Mouse (Mus musculus) hindlimb bud, embryonic 11.5 days (tissue): ENCODE measurements at regions not wholly inside any gene's neighbourhood (a gene's known extent, or its start where the extent isn't known, plus 50 kb on each side); places are given as distances from the start of the nearest gene placed in this dataset.
A peak's percentile ranks its signal among the peaks of the same experiment; 100 is the strongest.

ENCODE experiments used
- DNase-seq: peaks from one replicate; pipeline ENCODE4 v3.0.0-alpha.2; 2012; ENCODE audit warnings: low read depth, low spot score; ENCODE audit errors: extremely low spot score

DNA sequence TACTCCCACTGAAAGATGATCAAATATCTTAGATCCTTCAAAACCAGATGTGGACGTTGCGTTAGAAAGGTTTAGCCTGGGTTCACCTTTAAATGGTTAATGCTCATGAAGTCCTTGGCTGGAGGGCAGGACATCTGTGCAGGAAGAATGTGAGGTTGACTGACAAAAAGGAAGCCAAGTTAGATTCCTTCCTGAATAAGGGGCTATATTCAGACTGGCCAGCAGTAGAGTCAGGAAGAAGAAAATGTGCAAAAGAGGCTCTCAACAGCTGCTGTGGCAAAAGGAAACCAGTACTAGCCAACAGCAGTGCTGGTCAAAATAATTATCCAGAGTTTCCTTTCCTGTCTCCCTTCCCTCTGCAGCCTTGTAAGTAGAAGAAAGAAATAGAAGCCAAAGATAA, 582.0 kb upstream of the Marcks start:
- DNase-seq, result no peak

- DNase-seq, result no peak
Observed at GRCm38 (mm10) chr10:37716946-37717345, 578.2 kb upstream of the Marcks start.

GRCm38 (mm10) chr10:37711459-37711858, 572.7 kb upstream of the Marcks start:
- DNase-seq, result no peak

DNA sequence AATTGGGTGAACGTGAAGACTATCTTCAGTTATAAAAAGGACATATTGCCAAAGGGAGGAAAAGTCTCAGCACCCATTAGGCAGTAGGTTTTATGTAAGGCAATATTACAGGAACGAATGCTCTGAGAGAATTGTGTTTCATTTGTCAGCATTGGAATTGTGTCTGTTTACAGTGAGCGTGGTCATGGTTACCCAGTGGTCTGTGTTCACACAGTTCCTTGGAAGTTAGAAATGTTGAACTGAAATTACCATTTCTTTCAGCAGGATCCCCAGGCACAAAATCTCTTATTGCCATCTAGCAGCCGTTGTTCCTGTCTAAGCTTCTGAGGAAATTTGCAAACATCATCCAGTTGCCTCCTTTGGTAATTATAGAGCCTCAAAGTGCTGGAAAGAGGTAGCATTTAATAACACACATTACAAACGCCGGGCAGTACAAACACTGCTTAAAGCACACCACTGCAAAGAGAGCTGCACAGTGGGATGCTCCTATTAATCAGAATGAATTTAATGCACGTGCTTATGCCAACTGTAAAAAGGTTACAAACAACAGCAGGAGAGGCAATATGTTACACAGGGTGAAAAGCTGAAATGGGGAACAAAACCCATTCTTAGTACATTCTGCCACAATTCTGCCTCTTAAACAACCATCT, 555.4 kb upstream of the Marcks start:
- no peak for DNase-seq

GRCm38 (mm10) chr10:37692851-37693250, 554.1 kb upstream of the Marcks start:
- DNase-seq, result no peak

GRCm38 (mm10) chr10:37691939-37692338, 553.2 kb upstream of the Marcks start:
- no peak for DNase-seq

DNA sequence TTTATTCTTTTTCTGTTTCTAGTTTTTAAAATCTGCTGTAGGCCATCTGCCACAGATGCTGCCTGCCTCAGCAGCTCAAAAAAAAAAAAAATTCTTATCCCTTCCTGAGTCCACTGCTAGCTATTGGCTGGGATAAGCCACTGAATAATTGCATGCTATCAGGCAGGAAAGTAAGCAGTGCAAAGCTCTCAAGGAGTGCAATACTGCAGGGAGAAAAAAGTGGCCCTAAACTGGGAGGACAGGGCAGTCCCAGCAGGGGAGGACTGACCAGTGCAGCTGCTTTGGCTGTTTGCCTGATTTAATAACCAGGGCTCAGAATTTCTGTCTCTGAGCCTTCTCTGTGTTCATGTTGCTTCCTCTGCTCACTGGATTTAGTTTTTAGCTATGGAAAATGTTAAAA, 544.4 kb upstream of the Marcks start:
- DNase-seq, result no peak

DNA sequence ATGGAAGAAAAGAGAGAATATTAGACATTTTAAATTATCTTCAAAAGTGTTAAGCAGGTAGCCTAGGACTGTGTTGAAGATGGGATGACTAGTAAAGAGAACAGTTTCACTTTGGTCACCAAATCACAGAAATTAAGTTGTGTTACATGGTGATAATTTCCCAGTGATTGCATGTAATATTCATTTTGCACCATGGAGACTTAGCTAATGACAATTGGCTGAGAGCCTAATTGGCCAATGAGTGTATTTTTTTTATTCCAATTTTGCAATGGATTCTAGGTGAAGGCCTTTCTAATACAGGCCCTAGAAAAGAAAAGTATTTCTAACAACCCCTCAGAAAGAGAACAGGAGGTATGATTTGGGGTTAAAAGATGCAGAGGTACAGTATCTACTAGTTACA, 541.9 kb upstream of the Marcks start:
- DNase-seq, result no peak

DNA sequence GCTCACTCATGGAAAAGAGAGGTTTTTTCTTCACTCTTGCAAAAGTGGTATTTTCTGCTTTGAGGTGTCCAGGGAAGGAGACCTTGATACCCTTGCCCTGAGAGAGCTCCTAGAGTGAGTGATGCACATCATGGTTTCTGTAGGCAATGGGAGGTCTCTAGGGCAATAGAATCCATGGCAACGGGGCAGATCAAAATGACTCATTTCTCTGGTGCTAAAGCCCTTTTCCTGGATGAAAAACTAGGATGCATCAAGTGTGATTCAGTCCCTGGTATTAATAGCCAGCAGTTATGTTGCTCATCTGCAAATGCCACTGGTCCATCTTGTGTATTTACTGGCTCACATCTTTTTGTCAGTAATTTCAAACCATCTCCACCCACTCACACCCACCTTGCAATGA, 539.1 kb upstream of the Marcks start:
- DNase-seq, result no peak

DNA sequence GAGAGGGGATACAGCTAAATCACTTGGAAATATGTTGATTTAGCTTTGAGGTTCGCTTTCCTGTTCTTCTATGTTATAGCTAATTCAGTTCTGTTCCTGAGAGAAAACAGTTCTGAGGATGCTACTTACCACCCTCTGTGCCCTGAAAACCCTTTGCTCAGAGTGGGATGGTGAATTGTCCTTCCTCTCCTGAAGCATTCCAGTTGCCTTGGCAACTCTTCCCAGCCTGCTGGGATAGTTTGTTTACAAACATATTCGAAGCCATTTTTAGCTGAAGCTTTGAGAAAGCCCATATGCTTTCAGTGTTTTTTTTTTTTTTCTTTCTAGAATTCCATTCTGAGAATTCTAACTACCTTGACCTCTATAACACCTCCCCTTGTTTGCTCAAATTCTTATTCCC, 530.1 kb upstream of the Marcks start:
- DNase-seq, result no peak

DNA sequence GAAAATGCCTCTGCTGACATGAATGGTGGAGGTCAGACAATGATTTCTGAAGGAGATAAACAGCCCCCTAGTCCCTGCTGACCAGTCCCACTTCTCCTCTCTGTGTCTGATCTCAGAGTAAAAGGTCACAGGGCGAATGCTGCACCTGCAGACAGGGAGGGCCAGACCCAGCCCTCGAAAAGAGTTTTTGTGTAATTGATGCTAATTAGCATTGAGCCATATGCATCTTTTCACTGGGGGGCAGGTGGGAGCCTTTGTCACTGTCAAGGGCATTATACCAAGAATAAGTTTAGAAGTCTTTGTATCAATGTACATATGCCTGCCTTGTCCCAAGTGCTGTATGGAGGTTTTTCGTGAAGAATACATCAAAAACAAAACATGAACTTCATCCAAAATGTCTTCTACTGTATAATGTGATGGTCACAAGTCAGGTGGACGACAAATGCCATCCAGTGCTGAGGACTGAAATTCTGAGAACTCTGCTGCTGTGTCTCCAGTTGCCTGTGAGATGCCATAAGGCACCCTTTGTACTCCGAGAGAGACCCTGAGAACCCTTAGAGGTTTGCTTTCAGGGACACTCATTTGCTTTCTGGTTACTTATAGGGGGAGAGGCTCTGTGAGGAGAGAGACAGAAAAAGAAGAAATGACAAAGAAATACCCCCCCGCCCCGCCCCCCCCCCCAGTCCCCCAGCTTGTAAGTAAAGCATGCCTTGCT, 528.5 kb upstream of the Marcks start:
- DNase-seq, result no peak

DNA sequence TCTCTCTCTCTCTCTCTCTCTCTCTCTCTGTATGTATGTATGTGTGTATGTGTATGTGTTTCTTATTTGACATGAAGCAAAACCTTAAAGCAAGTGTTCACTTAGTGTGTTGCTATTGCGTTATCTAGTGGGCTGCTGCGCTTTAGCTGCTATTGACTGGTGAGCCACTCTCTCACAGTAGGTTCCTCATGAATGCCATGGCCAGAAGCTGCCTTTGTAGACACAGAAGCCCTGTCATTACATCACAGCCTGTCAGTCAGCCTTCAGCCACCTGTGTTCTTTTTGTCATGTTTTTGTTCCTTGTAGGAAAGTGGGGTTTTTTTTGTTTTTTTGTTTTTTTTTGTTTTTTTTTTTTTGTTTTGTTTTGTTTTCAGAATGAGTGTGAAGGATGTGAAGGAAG, 527.8 kb upstream of the Marcks start:
- DNase-seq, result no peak

- DNase-seq, result peak; percentile 58
Observed at GRCm38 (mm10) chr10:37637001-37637562, 498.4 kb upstream of the Marcks start.

GRCm38 (mm10) chr10:37636421-37636820, 497.7 kb upstream of the Marcks start:
- peak; percentile 62 for DNase-seq

GRCm38 (mm10) chr10:37630403-37630802, 491.7 kb upstream of the Marcks start:
- no peak for DNase-seq

DNA sequence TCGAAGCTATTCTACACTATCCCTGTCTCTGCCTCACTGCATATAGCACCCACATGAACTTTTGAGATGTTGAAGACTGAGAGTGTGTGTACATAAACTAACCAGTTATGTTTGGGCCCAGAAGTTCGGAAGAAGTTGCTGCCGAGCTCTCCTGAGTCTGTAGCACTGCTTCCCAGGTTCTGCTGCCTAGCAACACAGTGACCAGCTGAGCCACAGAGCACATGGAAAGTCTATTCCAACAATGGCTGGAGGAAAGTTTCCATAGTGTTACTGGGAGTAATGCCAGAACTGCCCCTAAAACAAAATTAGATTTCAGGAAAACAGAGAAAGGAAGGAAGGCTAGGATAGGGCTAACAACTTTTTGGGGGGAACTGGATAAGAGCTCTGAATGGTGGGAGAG, 489.2 kb upstream of the Marcks start:
- no peak for DNase-seq

DNA sequence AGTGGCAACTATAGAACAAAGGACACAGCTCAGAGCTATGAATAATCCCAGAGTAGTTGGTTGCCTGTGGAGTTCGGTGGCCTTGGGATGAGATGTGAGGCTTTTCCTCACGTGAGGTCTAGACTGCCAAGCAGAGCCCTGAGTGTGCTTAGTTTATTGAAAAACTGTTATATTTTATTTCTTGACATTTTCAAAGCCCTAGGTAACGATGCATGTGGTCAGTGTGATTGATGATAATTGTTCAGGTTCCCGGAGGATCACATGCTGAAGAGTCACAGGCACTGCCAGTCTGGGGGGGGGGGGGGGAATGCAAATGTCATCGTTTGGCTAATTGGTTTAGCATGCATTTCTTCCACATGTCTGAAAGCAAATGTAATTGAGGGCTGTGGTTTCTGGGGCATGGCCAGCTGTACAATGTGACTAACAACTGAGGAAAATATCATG, 488.1 kb upstream of the Marcks start:
- no peak for DNase-seq

GRCm38 (mm10) chr10:37625972-37626757, 487.4 kb upstream of the Marcks start:
- no peak for DNase-seq

- no peak for DNase-seq
Observed at GRCm38 (mm10) chr10:37623041-37623440, 484.3 kb upstream of the Marcks start.

DNA sequence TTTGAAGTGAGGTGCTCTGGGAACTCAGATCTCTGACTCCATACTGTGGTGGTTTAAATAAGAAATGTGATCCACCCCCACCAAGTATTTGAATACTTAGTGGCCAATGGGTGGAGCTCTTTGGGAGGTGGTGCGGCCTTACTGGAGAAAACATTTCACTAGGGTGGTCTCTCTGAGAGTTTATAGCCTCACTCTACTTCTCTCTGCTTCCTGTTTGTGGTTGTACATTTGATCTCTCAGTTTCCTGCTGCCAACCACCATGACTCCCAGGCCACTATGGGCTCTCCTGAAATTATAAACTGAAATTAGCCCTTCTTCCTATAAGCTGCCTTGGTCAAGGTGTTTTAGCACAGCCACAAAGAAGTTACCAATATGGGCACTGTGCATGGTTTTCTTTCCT, 479.9 kb upstream of the Marcks start:
- DNase-seq, result no peak

DNA sequence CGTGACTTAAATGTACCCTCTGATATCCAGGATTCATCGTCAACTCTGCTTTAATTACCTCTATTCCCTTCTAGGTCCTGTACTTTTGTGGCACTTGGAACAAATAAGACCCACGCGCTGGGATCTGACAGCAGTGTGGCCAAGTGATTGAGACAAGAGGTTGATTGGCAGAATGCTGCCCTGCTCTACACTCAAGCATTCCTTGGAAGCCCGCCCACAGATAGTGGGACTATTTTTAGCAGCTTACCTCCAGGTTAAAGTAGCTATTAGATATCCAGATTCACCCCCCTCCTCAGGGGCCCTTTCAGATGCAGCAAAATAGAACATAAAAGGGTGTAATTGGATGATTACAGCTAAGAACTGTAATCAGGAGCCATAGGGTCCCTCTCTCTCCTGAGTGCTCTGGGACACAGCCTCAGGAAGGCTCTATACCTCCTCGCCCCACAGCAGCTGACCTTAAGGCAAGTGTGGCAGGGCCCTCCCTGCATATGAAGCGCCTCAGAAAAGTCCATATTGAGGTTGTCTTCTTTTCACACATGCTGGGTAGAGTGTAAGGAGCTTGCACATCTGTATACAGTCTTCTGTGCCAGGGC, 479.1 kb upstream of the Marcks start:
- no peak for DNase-seq
